ENCODE assay signal across 25 mouse cellular contexts in genomic region chr17:50122555-50122954, GRCm38 (mm10).
"Had no signal": no experiment of that assay in that cellular context is flagged by ENCODE, and none has a peak within 500 bp of the region (broad histone marks: within the 10 kb centered on the region; RNA-seq: fewer than 3 reads in every experiment).

No protein-coding gene starts in this region.

- H3K4me1 ChIP-seq: intestine, embryonic 15.5 days had no signal

- H3K9ac ChIP-seq: heart, embryonic 13.5 days; heart, embryonic 15.5 days; hindbrain, embryonic 12.5 days; hindbrain, embryonic 14.5 days; intestine, embryonic 15.5 days; limb, embryonic 12.5 days; liver, embryonic 13.5 days; liver, embryonic 15.5 days had no signal

- H3K4me2 ChIP-seq: heart, embryonic 13.5 days; heart, embryonic 15.5 days; hindbrain, embryonic 12.5 days; hindbrain, embryonic 14.5 days; intestine, embryonic 15.5 days; limb, embryonic 12.5 days; liver, embryonic 11.5 days; liver, embryonic 13.5 days; liver, embryonic 15.5 days had no signal

- H3K27ac ChIP-seq: heart, embryonic 13.5 days; heart, embryonic 15.5 days; hindbrain, embryonic 10.5 days; hindbrain, embryonic 12.5 days; hindbrain, embryonic 14.5 days; intestine, embryonic 15.5 days; layer of hippocampus, adult 2 months; left cerebral cortex, adult 2 months; limb, embryonic 10.5 days; limb, embryonic 12.5 days; liver, embryonic 13.5 days; liver, embryonic 15.5 days had no signal

- H3K27me3 ChIP-seq: heart, embryonic 13.5 days; heart, embryonic 15.5 days; hindbrain, embryonic 12.5 days; intestine, embryonic 15.5 days; limb, embryonic 12.5 days; liver, embryonic 13.5 days had no signal

- DNase-seq: gastrocnemius, postnatal 14 days; gastrocnemius, postnatal 36 days; heart, postnatal 4 days; kidney, adult 18-20 months; kidney, adult 8-10 months; kidney, postnatal 10 days; kidney, postnatal 25 days; kidney, postnatal 4 days; liver; liver, embryonic 13.5 days had no signal

- H3K36me3 ChIP-seq: heart, embryonic 13.5 days; heart, embryonic 15.5 days; hindbrain, embryonic 10.5 days; hindbrain, embryonic 12.5 days; intestine, embryonic 15.5 days; limb, embryonic 10.5 days; limb, embryonic 12.5 days; liver, embryonic 13.5 days; liver, embryonic 15.5 days had no signal

- ATAC-seq: hindbrain, embryonic 16.5 days; inflammation-experienced regulatory T-cells, adult 6 months; intestine, embryonic 15.5 days; intestine, postnatal 0 days had no signal

- H3K4me3 ChIP-seq: heart, embryonic 13.5 days; heart, embryonic 15.5 days; hindbrain, embryonic 10.5 days; hindbrain, embryonic 12.5 days; intestine, embryonic 15.5 days; layer of hippocampus, adult 2 months; left cerebral cortex, adult 2 months; limb, embryonic 10.5 days; limb, embryonic 12.5 days; liver, embryonic 13.5 days; liver, embryonic 15.5 days had no signal

- H3K9me3 ChIP-seq: heart, embryonic 13.5 days; heart, embryonic 15.5 days; hindbrain, embryonic 10.5 days; hindbrain, embryonic 12.5 days; intestine, embryonic 15.5 days; limb, embryonic 10.5 days; limb, embryonic 12.5 days; liver, embryonic 13.5 days; liver, embryonic 15.5 days had no signal
